Mouse (Mus musculus) thymus, adult 2 months (tissue): ENCODE results near the gene Trp73.

ENCODE experiments used
- CTCF ChIP-seq: fragments of 200-500 bp; IDR thresholded peaks from 2 replicates; pipeline ENCODE4 v1.5.1; 2012; ENCODE audit warnings: mild to moderate bottlenecking, control low read depth, low read length, moderate library complexity, borderline replicate concordance; ENCODE audit not compliant: control insufficient read depth, poor library complexity, insufficient read depth; ENCODE audit errors: extremely low read depth
- POLR2A ChIP-seq: fragments of 200-500 bp; IDR thresholded peaks from 2 replicates; pipeline ENCODE4 v1.6.1; 2012; ENCODE audit warnings: mild to moderate bottlenecking, low read length, control low read depth, moderate library complexity; ENCODE audit not compliant: control insufficient read depth, poor library complexity, insufficient read depth; ENCODE audit errors: extremely low read depth

- TF ChIP-seq CTCF (no peak), POLR2A (no peak)
Measured at GRCm38 (mm10) chr4:154125202-154125601, 14.8 kb downstream of the Trp73 start.
